Mouse (Mus musculus): ENCODE results near the gene Dnali1.
A peak's percentile ranks its signal among the peaks of the same experiment; 100 is the strongest.

Dnali1 gene

DNA sequence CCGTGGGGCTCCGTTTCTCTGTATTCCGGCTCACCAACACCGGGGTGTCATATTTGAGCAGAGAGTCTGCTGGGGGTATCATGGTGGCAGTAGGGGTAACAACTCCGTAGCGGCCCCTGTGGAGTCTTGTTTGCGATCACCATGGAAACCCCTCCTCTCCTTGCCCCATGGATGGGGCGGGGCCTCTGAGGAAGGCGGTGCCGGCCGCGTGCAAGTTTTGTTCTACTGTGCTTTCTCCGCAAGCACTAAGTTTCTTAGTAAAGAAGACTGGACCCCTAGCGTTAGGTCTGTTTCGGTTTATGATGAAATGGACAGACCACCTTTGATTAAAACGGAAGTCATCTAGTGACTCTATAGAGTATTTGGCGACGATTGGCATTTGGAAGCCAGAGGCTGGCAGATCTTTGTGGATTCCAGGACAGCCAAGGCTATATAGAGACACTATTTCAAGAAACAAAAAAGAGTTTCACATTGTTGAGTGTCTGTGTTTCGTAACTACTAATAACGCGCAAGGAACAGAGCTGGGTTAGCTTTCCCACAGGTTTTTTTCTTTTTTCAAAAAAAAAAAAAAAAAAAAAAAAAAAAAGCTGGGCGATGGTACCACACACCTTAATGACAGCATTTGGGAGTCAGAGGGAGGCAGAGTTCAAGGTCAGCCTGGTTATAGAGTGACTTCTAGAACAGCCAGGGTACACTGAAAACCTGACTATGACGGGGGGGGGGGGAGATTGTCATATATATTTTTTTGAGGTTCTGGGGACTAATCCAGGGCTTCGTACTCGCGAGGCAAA lies at the start of gene Dnali1:
Dnali1 (minus strand) TSS at position 187 of the 791 bp plus-strand sequence.
- peak; percentile 71 to 79 for DNase-seq

DNA sequence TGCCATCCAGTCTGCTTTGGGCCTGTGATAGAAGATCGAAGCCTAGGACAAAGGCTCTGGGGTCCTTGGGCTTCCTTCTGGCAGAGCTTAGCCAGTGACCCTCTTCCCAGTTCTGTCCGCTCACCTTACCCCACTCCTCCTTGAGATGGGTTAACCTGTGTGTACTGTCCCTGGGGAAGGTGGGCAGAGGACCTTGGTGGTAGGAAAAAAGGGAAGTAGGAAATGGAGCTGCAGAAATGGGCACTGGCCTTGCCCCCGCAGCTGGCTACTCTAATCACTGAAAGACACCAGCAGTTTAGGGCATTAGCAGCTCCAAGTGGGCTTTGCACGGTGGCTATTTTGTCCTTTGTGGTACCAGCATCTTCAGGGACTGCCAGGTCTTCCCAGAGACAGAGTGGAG lies 49.6 kb upstream of the Dnali1 start:
- DNase-seq, result no peak

DNA sequence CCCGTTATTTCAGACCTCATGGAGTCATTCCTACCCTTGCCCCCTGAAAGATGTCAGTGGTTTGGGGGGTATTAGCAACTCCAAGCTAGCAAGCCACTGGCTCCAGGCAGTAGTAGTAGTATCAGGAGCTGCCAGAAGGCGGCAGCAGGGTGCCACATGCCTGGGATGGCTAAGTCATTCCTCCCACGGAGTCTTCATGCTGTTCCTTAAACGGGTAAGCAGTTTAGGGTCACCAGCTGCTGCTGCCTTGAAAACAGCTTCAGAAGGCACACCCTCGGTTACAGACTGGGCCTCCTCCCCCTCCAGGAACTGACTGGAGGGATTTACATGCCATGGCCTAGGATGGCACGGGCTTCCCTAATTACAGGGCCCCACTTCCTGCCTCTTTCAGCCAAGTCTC lies 49.1 kb upstream of the Dnali1 start:
- DNase-seq, result peak; percentile 82 to 86

DNA sequence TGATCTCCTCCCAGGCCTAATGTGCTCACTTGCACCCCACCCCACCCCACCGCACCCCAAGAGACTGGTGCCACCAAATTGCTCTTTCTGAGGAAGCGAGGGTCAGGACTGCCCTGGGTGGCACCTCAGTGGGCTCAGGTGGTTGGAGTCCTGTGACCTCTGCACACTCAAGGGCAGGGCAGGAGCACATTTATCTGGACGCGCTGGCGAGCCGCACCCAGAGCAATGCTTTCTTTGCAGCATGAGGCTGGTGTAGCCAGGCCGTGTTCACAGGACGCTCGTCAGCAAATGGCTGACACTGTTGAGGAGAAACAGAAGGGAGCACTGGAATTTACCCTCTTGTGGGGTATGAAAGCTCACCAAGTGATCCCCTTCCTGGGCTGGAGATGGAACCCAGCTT lies 39.9 kb upstream of the Dnali1 start:
- DNase-seq, result no peak

DNA sequence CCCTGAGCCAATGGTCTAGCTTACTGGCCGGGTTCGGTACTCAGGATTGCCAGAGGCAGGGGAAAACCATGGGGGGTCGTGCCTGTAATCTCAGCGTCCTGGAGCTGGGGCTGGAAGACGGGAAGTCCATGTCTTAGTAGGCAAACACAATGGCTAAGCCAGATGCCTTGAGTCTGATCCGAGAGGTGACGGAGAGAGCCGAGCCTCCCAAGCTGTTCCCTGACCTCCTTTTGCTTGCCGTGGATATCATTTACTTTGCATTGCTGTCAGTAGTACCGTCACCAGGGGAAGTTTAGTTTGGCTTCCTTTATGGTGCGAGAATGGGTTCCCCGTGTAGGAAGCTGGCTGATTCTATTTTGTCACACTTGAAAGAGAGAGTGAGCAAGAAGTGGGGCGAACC lies 35.8 kb upstream of the Dnali1 start:
- no peak for DNase-seq

DNA sequence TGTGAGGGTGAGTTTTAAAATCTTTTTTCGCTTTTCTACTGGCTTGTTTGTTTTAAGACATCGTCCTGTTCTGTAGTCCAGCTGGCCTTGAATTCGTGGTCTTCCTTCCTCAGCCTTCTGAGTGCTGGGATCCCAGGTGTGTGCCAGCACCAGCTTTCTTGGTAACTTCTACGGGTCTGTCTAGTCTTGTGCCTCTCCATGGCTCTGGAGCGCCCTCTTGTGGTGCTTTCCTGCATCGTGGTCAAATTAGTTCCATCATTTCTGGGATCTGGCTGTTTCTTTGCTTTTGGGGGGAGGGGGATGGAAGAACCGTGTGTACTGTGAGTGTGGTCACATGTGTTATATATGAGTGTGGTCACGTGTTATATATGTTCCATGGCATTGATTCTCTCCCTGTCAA lies 34.0 kb upstream of the Dnali1 start:
- DNase-seq, result peak; percentile 73 to 77

DNA sequence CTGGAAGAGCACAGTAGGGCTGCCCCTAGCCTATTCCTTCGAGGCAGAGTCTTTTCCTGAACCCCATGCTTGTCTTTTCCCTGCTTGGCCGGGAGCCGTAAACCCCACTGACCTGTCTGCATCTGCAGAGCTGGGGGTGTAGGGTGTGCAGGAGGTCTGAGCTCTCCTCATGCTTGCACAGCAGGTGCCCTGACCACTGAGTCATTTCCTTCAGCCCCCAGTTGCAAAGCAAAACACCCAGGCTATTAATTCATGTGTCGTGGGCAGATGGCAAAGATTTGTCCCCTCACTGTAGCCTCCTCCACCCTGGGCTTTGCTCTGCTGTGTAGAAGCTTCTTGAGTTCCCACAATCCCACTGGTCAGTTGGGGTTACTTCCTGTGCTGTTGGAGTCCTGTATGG lies 31.9 kb upstream of the Dnali1 start:
- no peak for DNase-seq

DNA sequence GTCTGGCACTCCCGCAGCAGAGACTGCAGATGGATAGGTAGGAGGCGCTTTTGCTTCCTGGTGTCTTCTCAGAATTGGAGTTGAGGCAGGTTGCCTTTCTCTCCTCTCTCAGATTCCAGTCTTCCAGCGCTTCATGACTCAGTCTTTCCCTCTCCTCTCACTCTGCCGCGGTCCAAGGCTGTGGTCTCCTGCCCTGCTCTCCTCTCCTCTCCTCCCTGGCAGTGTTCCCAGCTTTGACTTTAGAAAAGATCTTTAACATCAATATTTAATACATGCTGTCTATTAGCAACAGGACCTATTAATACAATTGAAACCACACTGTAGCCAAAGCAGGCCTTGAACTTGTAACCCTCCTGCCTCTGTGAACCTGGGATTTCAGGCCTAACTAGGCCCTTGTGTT lies 30.6 kb upstream of the Dnali1 start:
- no peak for DNase-seq

DNA sequence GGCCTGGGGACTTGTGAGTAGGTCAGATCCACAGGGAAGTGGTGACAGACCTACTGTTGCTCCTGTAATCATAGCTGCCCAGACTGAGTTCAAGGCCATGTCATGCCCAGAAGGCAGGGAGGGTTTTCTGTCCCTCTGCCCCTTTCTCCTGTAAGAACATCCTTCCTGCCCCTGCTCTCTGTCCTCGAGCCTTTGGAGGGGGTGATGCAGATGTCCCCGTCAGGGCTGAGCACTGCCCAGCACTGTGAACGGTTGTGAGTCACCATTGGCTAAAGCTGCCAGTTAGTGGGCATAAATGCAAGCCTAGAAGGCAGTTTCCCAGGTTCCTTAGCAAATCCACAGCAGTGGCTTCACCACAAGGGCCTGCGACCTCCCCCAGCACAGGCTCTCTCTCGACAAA lies 27.5 kb upstream of the Dnali1 start:
- DNase-seq, result no peak

DNA sequence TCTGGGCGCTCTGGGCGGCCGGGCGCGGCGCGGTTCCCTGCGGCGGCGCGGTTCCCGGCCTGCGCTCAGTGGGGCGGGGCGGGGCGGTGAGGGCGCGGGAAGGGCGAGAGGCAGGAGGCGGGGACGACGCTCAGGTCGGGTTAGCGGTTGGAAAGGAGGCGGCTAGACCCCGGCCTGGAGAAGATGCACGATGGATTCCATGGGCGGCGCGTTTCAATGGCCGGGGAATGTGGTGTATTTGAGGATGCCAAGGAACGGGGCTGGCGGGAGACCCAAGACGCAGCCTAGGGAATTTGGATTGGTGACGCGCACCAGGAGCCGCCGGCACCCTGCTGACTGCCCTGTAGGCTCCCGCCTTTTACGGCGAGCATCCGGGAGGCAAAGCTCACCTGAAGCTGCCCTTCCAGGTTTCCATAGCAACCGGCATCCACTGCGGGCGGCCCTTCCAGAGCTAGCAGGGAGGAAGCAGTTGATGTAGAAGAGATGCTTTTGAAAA lies 19.9 kb upstream of the Dnali1 start:
- peak in 1 of 2 experiments; percentile 75 for DNase-seq

DNA sequence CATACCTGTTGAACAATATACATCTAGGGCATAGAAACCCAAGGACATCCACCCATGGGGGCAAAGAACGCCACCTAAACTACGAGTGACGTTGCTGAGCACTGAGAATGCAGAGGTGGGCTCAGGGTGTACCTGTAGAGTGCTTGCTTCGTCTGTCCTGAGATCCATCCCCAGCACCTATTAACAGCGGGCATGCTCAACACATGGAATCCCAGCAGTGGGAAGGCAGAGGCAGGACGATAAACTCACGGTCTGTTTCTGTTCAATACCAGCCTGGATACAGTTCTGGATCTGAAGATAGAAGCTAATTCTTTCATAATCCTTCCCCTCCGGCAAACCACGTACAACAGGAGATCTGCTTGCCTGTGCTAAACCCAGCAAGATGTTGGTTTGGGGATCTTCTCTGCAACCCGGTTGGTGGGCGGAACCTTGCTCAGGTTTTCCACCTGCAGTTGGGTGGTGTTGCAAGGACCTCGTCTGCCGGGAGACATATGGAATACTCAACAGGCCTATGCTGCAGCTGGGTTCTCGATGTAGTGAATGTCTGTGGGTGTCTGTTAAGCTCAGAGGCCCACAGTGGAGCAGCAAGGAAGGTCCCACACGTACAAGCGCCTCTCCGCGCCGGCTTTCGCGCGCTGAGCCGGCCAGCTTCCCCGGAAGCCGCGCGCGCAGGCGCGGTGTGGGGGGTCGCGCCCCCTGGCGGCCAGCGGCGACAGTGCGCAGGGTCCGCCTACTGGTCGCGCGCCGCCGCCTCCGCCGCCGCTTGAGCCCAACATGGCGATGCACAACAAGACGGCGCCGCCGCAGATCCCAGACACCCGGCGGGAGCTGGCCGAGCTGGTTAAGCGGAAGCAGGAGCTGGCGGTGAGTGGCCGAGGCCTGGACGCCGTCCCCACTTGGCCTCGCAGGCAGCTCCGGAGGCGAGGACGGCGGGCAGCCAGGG lies 19.2 kb upstream of the Dnali1 start, which contains the start of gene Meaf6:
Meaf6 (plus strand) TSS at position 732 of the 943 bp plus-strand sequence.
- DNase-seq, result peak; percentile 87 to 88

DNA sequence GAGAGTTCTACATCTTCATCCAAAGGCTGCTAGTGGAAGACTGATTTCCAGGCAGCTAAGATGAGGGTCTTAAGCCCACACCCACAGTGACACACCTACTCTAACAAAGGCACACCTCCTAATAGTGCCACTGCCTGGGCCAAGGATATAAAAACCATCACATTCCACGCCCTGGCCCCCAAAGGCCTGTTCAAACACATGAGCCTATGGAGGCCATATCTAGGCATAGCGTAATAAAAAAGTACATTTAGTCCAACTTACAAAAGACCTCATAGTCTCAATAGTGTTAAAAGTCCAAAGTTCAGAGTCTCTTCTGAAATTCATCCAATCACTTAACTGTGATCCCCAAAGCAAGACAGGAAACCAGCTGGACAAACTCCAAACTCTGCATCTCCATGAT lies 13.2 kb upstream of the Dnali1 start:
- DNase-seq, result no peak

DNA sequence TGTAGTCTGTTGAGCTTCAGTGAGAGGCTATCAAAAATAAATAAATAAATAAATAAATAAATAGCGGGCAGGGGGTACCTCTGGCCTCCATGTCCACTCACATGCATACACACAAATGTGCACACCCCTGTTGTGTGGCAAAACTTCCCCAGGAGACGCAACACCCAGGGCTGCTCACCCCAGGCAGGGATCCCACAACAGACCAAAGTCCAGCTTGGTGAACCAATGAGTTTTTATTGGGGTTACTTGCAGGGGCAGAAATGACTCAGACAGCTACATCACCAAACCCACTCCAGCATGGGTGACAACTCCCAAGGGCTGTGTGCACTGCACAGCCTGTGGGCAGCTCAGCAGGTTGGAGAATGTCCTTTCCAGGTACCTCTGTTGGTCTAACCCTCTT lies 12.2 kb upstream of the Dnali1 start:
- DNase-seq, result no peak

DNA sequence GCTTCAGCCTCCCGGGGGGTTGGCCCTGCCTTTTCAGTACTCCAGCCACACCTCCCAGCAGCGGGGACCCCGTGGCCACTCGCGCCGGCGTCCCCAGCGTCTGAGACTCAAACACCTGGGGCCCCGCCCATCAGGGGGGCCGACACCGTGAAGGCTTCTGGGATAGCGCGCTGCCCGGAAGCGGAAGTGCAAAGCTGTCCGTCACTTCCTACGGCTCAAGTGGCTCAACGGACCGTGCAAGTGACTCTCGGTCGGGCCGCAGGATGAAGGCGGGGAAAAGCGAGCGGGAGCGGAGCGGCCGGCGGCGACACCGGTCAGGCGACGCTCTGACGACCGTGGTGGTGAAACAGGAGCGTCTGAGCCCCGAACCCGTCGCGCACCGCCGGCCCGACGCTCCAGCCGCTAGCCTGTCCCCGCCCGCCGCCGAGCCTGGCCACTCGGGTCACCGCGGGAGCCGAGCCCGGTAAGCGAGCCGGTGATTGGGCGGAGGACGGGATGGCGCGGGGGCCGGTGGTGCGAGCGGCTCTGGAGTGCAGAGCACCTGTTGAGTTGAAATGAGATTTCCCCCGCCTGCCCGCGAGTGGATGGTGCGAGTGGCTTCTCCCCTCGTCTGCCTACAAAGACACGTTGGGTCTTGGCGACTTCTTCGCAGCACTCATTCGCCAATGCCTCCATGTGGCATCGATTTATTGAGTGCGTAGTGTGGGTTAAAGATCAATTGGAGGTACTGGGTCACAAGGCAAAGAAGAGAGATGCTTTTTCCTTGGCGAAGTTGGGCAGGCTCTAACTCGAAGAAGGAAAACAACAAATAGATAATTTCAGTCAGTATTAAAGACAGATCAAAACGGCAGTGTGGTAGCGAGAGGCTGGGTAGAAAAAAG lies 1.2 kb upstream of the Dnali1 start, which contains the start of gene Snip1:
Snip1 (plus strand) TSS at position 183 of the 881 bp plus-strand sequence.
- DNase-seq, result peak; percentile 95 to 96

DNA sequence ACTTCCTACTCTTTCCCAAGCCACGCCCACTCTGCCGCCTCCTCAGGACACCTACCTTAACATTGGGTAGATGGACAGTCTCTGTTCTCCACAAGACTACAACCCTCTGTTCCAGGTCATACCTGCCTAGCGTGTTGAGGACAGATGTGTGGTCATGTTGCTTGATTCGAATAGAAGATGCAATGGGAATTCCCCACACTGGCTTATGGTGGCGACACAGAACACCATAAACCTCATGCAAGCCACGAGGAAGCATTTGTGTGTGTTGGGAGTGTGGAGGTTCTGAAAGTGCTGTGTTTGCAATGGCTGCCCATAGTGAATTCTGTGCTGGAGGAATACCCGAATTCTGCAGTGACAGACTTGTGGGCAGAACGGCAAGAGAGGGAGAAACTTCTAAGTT lies 1.7 kb downstream of the Dnali1 start:
- no peak for DNase-seq

DNA sequence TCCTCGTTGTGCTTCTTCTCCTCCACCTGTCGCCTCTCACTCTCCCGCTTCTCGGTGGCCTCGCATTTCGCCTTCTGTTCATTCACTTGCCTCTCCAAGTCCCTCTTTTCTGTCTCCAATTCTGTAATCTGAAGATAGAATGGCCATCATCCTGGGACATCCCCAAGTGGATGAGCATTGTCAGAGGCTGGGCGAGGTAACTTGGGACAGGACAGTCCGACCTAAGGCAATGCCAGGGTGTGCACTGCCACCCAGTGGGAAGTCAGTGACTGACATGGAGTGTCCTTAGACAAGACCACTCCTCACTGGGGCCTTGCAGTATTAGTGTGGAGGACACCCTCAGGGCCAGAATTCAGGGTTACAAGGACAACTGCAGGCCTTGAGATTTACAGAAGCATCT lies 6.5 kb downstream of the Dnali1 start:
- peak; percentile 54 to 65 for DNase-seq

DNA sequence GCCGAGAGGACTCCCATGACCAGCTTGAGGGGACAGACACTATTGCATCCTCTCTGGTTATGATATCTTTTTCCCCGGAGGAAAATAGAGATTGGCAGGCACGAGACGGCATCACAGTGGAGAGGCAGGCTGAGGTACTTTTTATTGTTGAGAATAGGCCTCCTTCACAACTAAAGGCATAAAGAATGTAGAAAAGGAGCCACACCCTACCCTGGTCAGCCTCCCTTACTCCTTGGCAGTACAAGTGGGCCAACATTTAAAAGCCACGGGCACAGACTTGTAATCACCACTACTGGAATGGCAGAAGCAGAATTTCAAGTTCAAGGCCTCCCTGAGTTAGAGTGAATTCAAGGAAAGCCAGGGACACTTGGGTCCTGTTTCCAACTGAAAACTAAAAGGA lies 7.5 kb downstream of the Dnali1 start:
- DNase-seq, result peak; percentile 22 to 34

DNA sequence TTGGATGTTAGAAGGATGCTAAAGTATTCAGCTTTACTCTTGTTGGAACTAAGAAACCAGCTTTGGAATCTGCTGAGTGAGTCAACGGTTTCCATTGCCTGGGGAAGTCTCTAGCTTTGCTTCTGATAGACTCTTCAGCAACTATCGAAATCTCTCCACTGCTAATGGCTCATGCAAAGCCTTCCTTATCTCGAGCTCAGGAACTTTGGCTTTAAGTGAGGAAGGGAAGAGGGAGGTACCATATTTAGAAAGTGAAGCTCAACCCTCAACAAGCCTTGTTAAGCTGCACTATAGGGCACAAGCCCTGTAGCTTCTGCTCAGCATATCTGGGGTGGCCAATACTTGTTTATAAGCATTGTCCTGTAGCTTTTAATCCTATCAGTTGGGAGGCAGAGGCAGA lies 8.2 kb downstream of the Dnali1 start:
- DNase-seq, result no peak

DNA sequence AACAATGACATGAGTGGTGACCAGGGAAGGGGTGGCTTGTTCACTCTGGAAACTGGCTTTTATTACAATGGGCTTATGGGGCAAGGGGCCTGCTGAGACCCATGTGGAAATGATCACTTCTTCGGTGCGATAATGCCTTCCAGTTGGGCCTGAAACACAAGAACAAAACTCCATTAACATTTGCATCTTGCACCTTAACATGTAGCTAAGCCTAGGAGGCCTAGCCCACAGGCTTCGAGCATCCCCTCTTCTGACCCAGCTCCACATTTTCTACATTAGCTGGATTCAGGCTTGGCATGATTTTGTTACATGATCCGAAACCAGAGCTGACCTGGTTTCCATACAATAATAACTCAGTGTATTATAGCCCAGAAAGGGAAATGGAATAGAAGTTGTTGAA lies 9.0 kb downstream of the Dnali1 start:
- no peak for DNase-seq

DNA sequence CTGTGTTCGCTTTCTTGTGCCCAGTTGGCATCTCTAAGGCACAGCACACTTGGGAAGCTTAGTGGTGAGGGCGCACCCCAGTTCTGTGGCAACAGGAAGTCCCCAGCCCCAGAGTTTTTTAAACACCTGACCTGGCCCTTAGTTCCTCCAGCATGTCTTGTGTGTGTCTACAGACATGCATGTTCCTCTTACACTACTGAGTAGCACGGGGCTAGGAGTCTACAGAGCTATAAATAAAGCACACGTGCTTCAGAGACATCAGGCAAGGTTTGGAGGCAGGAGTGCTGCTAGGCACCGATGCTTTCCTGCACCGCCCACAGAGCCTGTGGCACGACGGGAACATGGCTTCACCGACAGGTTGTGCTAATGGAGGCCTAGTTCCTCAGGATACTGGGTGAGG lies 10.1 kb downstream of the Dnali1 start:
- no peak for DNase-seq

DNA sequence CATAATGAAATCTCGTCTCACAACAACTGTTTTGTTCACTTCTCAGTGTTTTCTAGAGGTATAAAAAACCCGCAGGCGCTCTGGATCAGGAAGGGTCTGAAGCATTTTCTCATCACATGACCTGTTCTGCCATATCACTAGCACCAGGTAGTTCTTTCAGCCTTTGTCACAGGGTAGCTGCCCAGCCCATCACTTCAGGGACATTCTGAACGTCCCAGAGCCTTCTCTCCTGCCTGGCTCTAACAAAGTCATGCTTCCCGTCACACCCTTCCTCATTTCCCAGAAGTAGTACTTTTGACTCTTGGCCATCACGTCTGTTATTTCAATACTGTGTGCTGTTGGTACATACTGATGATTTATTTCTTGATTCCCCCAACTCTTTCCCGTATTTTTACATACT lies 21.0 kb downstream of the Dnali1 start:
- DNase-seq, result no peak

DNA sequence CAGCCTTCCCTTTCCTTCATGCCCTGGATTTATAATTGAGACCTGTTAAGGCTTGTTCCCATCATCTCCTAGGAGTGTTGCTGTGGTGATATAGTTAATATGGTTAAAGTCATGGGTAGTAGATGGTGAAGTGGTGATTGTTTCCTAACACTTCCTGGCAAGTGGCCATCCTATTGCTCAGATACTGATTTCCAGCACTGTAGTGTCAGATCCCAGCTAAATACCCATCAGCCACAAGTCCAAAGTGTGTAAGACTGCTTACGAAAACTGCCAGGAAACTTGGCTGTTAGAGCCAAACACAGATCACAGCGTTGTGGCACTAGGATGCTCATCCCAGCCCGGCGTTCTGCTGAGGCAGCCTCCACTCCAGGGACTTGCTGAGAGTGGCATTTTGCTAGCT lies 31.2 kb downstream of the Dnali1 start:
- DNase-seq, result peak; percentile 22 to 56

Data from lung, adult 18-20 months (tissue).